Mouse (Mus musculus): Measurements from ENCODE around the gene Cebpa. TPM values are rescaled to one million over a fixed set of nuclear protein-coding genes. Genes with fewer than 3 reads are reported as not detected.

Gene Cebpa
- 0.68 and 0.74 TPM in 2 replicates for polyA plus RNA-seq (2016; fragmentation: Nextera tagmentation; extraction: Ambion mirVana)

GRCm38 (mm10) chr7:35118841-35119413 is at the start of gene Cebpa:
Gene Cebpa (plus strand): TSS chr7:35119293.
- H3K27me3 ChIP-seq (replicated peaks), result peaks cover 78% of the 10 kb centered on the region
- peaks cover 23% of the 10 kb centered on the region for H3K4me1 ChIP-seq
- peak within 1 kb of the TSS; percentile 96 for H3K4me2 ChIP-seq (replicated peaks)
- WGBS, result under 1% methylated on average over 50 of the region's 50 CpGs
- peak; percentile 88 for ATAC-seq (ENCODE audit: low FRiP score, low read depth)
- peak within 1 kb of the TSS; percentile 61 for H3K9ac ChIP-seq
- H3K36me3 ChIP-seq, result no peaks in the 10 kb centered on the region
- H3K4me3 ChIP-seq, result peak within 1 kb of the TSS; percentile 48
- H3K27ac ChIP-seq, result no peak within 1 kb of the TSS
- H3K9me3 ChIP-seq, result no peaks in the 10 kb centered on the region

GRCm38 (mm10) chr7:35076645-35077044 is 42.4 kb upstream of the Cebpa start:
- Histone ChIP-seq H3K4me3 (no peak overlapping the region), H3K27ac (no peak overlapping the region), H3K4me2 (replicated peaks) (no peak overlapping the region), H3K36me3 (no peaks in the 10 kb centered on the region), H3K9me3 (no peaks in the 10 kb centered on the region), H3K4me1 (no peaks in the 10 kb centered on the region), H3K27me3 (replicated peaks) (no peaks in the 10 kb centered on the region), H3K9ac (no peak overlapping the region)
- 57% methylated on average over 5 of the region's 5 CpGs for WGBS
- no peak for ATAC-seq (ENCODE audit: low FRiP score, low read depth)

- H3K4me1 ChIP-seq, result 0 out of 2 replicates have a peak, but pooled peaks cover under 1% of the 10 kb centered on the region
- no peak overlapping the region for H3K4me3 ChIP-seq
- H3K27me3 ChIP-seq (replicated peaks), result peaks cover 7% of the 10 kb centered on the region
- H3K27ac ChIP-seq, result no peak overlapping the region
- WGBS, result 55% methylated on average over 10 of the region's 10 CpGs
- no peaks in the 10 kb centered on the region for H3K9me3 ChIP-seq
- H3K9ac ChIP-seq, result no peak overlapping the region
- H3K4me2 ChIP-seq (replicated peaks), result no peak overlapping the region
- ATAC-seq (ENCODE audit: low FRiP score, low read depth), result no peak
- no peaks in the 10 kb centered on the region for H3K36me3 ChIP-seq
Measured at GRCm38 (mm10) chr7:35080843-35081338, 38.2 kb upstream of the Cebpa start.

GRCm38 (mm10) chr7:35081406-35082104 is 37.5 kb upstream of the Cebpa start:
- no peak overlapping the region for H3K4me3 ChIP-seq
- H3K4me2 ChIP-seq (replicated peaks), result no peak overlapping the region
- no peak overlapping the region for H3K27ac ChIP-seq
- ATAC-seq (ENCODE audit: low FRiP score, low read depth), result no peak
- H3K9me3 ChIP-seq, result no peaks in the 10 kb centered on the region
- H3K4me1 ChIP-seq, result peaks cover 7% of the 10 kb centered on the region
- no peak overlapping the region for H3K9ac ChIP-seq
- 81% methylated on average over 9 of the region's 9 CpGs for WGBS
- H3K27me3 ChIP-seq (replicated peaks), result peaks cover 7% of the 10 kb centered on the region
- no peaks in the 10 kb centered on the region for H3K36me3 ChIP-seq

GRCm38 (mm10) chr7:35084565-35085360 is 34.3 kb upstream of the Cebpa start:
- Histone ChIP-seq H3K36me3 (no peaks in the 10 kb centered on the region), H3K9ac (no peak overlapping the region), H3K27me3 (replicated peaks) (peaks cover 7% of the 10 kb centered on the region), H3K4me1 (peaks cover 11% of the 10 kb centered on the region), H3K4me3 (no peak overlapping the region), H3K27ac (no peak overlapping the region), H3K9me3 (no peaks in the 10 kb centered on the region), H3K4me2 (replicated peaks) (no peak overlapping the region)
- WGBS, result 81% methylated on average over 12 of the region's 12 CpGs
- no peak for ATAC-seq (ENCODE audit: low FRiP score, low read depth)

GRCm38 (mm10) chr7:35086271-35086861 is 32.7 kb upstream of the Cebpa start:
- peaks cover 7% of the 10 kb centered on the region for H3K27me3 ChIP-seq (replicated peaks)
- no peak overlapping the region for H3K4me3 ChIP-seq
- H3K9ac ChIP-seq, result no peak overlapping the region
- no peak overlapping the region for H3K27ac ChIP-seq
- H3K4me2 ChIP-seq (replicated peaks), result peak overlapping the region; percentile 52
- peak; percentile 29; the same call in 1 of the 2 replicates for ATAC-seq (ENCODE audit: low FRiP score, low read depth)
- WGBS, result 4% methylated on average over 21 of the region's 21 CpGs
- no peaks in the 10 kb centered on the region for H3K9me3 ChIP-seq
- peaks cover 11% of the 10 kb centered on the region for H3K4me1 ChIP-seq
- no peaks in the 10 kb centered on the region for H3K36me3 ChIP-seq

- no peaks in the 10 kb centered on the region; the same call in 1 of the 2 replicates for H3K27me3 ChIP-seq (replicated peaks)
- no peak overlapping the region for H3K27ac ChIP-seq
- H3K9me3 ChIP-seq, result no peaks in the 10 kb centered on the region
- H3K4me3 ChIP-seq, result no peak overlapping the region
- no peak overlapping the region for H3K4me2 ChIP-seq (replicated peaks)
- WGBS, result 87% methylated on average over 5 of the region's 5 CpGs
- H3K36me3 ChIP-seq, result no peaks in the 10 kb centered on the region
- no peak for ATAC-seq (ENCODE audit: low FRiP score, low read depth)
- no peak overlapping the region for H3K9ac ChIP-seq
- peaks cover 11% of the 10 kb centered on the region for H3K4me1 ChIP-seq
Measured at GRCm38 (mm10) chr7:35090550-35090949, 28.5 kb upstream of the Cebpa start.

GRCm38 (mm10) chr7:35094975-35095678 is 24.0 kb upstream of the Cebpa start:
- WGBS, result 82% methylated on average over 9 of the region's 9 CpGs

GRCm38 (mm10) chr7:35098777-35099176 is 20.3 kb upstream of the Cebpa start:
- no peak overlapping the region for H3K4me2 ChIP-seq (replicated peaks)
- no peak overlapping the region for H3K9ac ChIP-seq
- no peak overlapping the region for H3K4me3 ChIP-seq
- H3K27ac ChIP-seq, result no peak overlapping the region
- H3K9me3 ChIP-seq, result no peaks in the 10 kb centered on the region
- H3K27me3 ChIP-seq (replicated peaks), result no peaks in the 10 kb centered on the region
- WGBS, result 76% methylated on average over 4 of the region's 4 CpGs
- no peaks in the 10 kb centered on the region for H3K4me1 ChIP-seq
- ATAC-seq (ENCODE audit: low FRiP score, low read depth), result no peak
- no peaks in the 10 kb centered on the region for H3K36me3 ChIP-seq

More at GRCm38 (mm10) chr7:35094975-35095678, 24.0 kb upstream of the Cebpa start:
- H3K27me3 ChIP-seq (replicated peaks), result no peaks in the 10 kb centered on the region
- no peak overlapping the region for H3K4me3 ChIP-seq
- no peak overlapping the region for H3K4me2 ChIP-seq (replicated peaks)
- no peaks in the 10 kb centered on the region for H3K9me3 ChIP-seq
- H3K4me1 ChIP-seq, result no peaks in the 10 kb centered on the region
- no peak overlapping the region for H3K27ac ChIP-seq
- H3K36me3 ChIP-seq, result no peaks in the 10 kb centered on the region
- ATAC-seq (ENCODE audit: low FRiP score, low read depth), result no peak
- no peak overlapping the region for H3K9ac ChIP-seq

GRCm38 (mm10) chr7:35099528-35099927 is 19.6 kb upstream of the Cebpa start:
- 83% methylated on average over 4 of the region's 4 CpGs for WGBS

GRCm38 (mm10) chr7:35106614-35107013 is 12.5 kb upstream of the Cebpa start:
- no peak overlapping the region for H3K4me3 ChIP-seq
- no peak overlapping the region for H3K9ac ChIP-seq
- no peaks in the 10 kb centered on the region for H3K36me3 ChIP-seq
- H3K4me2 ChIP-seq (replicated peaks), result no peak overlapping the region
- no peaks in the 10 kb centered on the region for H3K9me3 ChIP-seq
- no peaks in the 10 kb centered on the region for H3K27me3 ChIP-seq (replicated peaks)
- H3K4me1 ChIP-seq, result no peaks in the 10 kb centered on the region
- 77% methylated on average over 7 of the region's 7 CpGs for WGBS
- ATAC-seq (ENCODE audit: low FRiP score, low read depth), result no peak
- H3K27ac ChIP-seq, result no peak overlapping the region

More at GRCm38 (mm10) chr7:35099528-35099927, 19.6 kb upstream of the Cebpa start:
- Histone ChIP-seq H3K36me3 (no peaks in the 10 kb centered on the region), H3K9ac (no peak overlapping the region), H3K27me3 (replicated peaks) (no peaks in the 10 kb centered on the region), H3K4me1 (no peaks in the 10 kb centered on the region), H3K4me2 (replicated peaks) (no peak overlapping the region), H3K27ac (no peak overlapping the region), H3K9me3 (no peaks in the 10 kb centered on the region), H3K4me3 (no peak overlapping the region)
- ATAC-seq (ENCODE audit: low FRiP score, low read depth), result no peak

Measured in neural tube, embryonic 12.5 days (tissue).